Mouse (Mus musculus) testis, postnatal 14 days (tissue): ENCODE data around the gene Gbx1.

Experiments used
- DNase-seq: peaks from one replicate; pipeline ENCODE4 v3.0.0; 2021; ENCODE audit warnings: low spot score

The Gbx1 gene

DNA sequence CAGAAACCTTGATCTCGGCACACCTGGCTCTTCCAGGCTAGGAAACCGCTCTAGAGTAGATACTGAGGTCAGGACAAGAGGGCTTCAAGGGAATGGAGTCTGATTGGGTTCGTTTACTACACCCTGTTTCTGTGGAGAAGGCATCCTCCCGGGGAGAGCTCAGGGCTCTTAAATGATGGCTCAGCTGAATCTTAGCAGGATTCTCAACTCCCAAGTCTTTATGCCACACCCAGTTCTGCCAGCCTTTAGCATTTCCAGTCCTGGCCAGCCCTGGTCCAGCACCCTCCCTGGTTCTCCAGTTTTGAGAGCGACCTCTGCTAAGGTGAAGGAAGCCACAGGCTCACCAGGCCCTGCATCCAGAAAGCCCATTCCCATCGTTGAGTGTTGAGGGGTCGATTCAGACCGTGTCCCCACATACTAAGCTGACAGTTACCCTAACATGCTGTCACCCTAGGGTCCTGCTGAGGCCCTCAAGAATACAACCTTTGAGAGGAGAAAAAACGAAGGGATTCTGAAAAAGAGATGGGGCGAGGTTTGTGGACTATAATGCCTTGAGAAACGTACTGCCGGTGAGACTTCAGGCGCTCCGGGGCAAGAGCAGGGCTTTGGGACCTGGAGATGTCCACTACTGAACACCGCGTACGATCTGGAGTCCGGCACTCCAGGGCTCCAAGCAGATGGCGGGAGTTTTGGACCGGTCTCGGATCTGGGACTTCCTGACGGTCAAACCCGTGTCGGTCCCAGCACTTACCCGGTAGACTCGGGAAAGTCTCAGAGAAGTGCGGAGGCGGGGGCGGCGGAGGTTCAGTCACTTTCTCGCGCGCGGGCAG, 1.4 kb downstream of the Gbx1 start:
- DNase-seq: no peak

DNA sequence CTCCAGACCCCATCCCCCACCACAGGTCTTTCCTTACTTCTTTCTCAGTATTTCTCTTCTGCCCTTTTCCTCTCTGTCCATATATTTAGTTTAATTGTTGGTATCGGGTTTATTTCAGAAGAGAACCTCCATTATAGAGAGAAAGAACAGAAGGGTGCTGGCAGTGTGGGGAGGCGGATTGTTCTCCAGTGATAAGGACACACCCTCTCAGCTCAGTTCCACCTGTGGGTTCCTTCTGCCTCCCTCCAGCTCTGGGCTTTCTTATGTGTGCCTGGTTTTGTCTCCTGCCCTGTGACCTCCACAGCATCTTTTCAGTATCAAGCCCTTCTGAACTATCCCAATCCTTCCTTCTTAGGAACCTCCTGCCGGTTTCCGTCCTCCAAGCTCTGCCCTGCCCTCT, 2.5 kb downstream of the Gbx1 start:
- DNase-seq: no peak

DNA sequence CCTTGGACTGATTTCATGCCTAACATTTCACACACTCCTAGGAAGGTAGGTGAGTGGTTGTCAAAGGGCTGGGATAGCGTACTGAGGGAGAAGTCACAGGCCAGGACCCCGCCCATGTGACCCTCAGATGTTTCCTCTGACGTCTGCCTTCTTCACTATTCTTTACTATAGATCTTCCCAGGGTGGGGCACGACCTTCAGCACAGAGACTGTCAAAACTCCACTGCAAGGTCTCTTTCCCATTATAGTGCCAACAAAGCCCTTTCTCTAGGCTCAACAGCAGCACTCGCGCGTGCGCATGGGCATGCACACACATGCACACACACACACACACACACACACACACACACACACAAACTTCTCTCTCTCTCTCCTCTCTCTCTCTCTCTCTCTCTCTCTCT, 3.2 kb downstream of the Gbx1 start:
- no peak for DNase-seq

DNA sequence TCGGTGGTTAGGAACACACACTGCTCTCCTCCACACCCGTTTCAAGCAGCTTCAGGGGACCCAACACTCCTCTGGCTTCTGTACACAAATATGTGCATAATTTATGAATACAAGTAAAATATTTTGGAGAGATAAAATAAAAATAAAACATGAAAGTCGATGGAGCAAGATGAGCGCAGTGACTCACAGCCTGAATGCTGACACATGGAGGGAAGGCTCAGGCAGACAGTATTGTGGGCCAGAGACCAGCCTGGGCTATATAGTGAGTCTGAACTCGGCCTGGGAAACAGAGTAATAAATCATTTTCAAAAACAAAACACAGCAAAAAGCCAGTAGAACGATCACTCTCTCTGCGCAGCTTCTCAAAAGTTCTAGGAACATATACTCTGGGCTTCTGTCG, 5.6 kb downstream of the Gbx1 start:
- DNase-seq: no peak

DNA sequence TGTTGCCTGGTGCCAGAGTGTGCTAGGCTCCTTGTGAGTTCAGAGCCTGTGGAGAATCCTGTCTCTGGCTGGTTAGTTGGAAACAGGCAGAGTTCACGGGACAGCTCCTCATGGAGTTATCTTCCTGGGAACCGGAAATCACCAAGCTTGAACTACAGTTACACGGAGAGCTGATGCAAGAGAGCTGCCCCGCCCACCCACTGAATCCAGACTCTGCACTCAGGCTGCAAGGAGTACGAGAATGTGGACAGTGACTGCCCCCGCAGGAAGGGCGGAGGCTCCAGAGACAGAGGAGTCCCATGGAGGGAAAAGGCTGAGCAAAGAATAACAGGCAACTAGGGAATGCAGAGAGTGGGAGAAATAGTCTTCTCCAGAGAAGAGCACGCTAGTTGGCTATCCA, 14.7 kb downstream of the Gbx1 start:
- DNase-seq: peak; percentile 48

DNA sequence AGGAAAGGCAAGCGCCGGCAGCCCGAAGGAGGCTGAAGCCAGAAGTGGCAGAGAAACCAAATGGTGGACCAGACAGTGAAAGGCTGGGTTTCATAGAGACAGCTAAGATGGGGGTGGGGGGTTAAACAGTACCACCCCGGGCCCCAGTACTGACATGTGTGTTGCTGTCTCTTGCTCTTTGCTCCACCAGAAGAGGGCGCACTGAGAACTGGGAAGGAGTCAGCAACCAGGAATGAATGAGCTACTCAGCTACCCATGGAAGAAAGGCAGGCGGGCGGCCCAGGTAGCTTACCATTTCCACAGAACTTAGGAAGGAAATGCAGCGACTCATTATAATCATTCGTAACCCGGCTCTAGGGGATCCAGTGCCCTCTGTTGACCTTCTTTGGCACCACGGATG, 16.4 kb downstream of the Gbx1 start:
- DNase-seq: no peak

DNA sequence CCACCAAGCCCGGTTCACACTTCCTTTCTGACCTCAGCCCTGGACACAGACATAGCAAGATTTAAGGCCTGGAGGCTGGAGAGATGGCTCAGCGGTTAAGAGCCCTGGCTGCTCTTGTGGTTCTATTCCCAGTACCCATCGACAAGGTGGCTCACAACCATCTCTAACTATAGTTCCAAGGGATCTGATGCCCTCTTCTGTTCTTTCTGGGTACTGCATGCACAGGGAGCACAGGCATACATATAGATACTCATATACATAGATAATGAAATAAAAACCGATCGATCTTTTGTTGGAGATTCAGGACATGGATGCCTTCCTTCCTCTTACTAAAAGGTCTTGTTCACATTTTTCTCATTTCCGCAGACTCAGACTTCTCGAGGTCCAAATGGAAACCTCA, 18.6 kb downstream of the Gbx1 start:
- DNase-seq: no peak

DNA sequence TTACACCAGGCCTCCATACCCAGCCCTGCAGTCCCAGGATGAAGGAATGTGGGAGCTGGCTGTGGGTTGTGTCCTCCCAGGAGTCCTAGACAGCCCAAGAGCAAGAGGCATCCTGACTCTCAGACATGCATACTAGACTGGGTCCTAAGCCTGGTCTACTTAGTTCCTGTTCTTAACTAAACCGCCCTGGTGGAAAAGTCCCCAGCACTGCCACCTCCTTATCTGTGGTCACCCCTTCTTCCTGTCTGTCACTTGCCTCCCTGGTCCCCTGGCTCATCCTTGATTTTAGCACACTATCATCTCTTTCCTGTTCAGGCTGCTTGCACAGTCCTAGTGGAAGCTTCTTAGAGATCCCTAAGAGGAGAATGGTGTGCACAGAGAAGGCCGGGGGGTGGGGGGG, 21.5 kb downstream of the Gbx1 start:
- no peak for DNase-seq

DNA sequence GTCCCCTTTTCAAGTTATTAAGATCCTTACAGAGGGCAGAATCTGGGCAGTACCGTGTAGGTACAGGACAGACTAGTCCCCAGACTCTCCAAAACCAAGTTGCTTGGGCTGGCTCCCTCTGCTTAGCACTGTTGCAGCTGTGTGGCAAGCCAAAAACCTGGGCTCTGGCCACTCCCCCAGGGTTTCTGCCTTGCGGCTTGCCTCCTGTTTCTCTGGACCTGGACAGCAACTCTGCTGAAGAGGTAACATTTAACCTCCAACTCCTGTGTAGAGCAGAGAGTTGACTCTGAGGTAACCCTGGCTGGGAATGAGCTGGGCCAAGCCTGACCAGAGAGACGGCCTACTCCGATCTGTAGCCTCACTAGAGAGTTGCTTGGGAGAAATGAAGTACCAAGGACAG, 24.2 kb downstream of the Gbx1 start:
- DNase-seq: no peak

DNA sequence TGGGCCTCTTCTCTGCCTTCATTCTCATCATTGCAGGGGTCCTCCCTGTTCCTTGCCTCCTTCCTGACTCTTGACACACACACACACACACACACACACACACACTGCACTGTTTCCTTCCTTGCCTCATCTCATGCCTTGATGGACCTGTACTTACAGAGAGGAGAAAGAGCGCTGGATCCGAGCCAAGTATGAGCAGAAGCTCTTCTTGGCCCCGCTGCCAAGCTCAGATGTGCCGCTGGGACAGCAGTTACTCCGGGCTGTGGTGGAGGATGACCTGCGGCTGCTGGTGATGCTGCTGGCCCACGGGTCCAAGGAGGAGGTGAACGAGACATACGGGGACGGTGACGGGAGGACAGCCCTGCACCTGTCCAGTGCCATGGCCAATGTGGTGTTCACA, 26.2 kb downstream of the Gbx1 start:
- DNase-seq: no peak

DNA sequence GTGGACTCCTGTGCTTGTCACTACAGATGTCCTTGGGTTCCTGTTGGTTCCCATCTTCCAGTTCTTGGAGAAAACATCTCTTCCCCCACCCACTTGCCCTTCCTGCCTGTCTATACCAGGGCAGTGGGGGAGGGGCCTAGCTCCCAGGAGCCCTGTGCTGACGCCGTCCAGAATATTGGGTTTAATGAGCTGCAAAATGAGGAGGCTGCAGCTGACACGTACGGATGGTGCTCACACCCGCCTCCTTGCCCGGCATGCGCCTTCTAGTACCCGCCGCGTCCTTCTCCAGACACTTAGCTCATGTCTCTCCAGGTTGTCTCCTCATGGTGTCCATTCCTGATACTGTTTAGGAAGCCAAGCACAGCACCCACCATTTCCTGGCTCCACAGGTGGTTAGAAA, 27.9 kb downstream of the Gbx1 start:
- DNase-seq: no peak

DNA sequence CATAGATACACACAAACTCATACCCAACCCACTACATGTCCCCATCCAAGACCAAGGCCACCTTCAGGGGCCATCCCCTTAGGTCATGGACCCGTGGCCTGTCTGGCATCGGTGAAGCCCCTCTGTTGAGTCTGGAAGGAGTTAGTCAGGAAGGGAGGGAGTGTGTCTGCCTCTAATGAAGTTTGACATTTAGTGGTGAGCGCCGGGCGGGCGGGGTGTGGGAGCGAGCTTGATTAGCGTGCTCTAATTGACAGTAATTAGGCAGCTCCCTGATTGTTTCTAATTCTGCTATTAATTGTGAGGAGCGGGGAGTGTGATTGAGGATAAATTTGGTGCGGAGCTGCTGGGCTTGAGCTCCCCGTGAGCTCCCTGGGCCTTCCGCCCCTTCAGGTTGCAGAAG, 29.5 kb downstream of the Gbx1 start:
- no peak for DNase-seq

DNA sequence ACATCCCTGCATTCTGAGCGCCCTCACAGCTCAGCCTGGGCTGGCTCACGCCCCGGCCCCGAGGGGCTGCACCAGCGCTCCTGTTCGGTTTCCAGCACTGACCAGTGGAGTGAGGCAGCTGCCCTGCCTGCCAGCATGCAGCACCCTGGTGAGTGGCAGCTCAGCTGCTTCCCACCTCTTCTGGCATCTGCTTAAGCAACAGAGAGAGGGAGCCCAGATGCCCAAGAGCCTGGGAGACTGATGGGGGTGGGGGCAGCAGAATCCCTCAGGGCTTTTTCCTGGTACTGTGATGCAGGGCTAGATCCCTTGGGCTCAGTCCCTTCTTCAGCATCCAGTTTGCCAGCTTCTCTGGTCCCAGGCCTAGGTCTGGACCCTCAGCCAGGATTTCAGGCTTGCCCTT, 30.2 kb downstream of the Gbx1 start:
- DNase-seq: no peak

DNA sequence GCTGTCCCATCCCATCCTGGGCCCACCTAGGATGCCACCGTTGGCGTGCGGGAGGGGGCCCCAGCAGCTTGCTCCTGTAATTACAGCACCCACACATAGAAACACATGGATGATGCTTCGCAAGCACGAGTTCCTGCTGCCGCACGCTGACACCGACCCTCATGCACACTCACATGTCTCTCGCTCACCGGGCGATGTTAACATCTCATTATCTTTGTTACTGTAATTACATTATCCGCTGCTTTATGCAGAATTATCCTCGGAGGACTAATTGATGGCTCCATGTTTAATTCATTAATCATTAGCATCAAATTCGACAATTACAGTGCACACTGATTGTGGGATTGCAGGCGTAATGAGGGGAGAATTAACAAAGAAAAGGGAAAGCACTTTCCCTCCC, 32.0 kb downstream of the Gbx1 start:
- DNase-seq: no peak

DNA sequence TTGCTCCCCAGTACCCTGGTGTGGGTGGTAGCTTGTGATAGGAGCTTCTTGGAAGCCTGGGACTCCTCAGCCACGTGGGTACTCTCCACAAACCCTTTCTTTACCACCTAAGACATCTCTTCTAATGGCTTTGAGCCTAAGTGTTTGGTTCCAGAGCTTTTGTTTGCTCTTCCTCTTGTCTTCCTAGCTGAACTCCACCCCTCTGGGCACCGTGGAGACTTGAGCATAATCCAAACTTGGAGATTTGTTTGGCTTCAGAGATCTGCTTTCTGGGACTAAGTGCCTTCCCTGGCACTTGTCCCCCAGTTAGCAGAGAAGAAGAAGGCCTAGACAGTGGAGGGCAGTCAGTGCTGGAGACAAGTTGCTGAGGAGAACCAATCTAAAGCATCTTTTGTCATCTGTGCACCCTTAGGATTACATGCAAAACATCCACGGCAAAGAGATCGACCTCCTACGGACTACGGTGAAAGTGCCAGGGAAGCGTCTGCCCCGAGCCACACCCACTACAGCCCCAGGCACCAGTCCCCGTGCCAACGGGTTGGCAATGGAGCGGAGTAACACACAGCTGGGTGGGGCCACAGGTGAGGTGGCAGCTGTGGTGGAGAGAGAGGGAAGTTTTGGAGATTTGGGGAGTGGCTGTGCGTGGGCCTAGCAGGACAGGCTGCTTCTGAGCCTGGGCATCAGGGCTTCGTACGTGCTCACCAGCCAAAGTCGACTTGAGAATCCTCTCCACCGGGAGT, 34.3 kb downstream of the Gbx1 start:
- no peak for DNase-seq

DNA sequence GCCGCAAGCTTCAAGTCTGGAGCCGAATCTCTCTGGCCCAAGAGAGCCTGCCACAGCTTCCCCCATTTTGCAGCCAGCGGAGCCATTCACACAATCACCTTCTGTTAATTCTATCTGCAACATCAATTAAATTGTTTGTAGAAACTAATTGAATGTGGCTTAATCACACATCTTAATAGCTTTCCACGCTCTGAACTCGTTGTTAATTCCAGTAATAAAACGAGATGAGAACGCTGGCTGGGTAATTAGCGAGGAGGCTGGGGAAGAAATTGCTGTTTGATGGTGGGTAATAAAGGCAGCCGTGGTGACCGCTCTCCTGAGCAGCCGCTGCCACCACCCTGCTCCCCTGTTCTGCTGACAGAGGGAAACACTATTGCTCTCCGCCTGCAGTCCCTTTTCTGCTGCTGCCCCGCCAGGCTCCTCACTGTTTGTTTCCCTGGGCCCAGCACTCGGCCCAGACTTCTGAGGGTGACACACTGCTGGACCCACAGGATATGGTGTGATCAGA, 36.5 kb downstream of the Gbx1 start:
- DNase-seq: no peak

DNA sequence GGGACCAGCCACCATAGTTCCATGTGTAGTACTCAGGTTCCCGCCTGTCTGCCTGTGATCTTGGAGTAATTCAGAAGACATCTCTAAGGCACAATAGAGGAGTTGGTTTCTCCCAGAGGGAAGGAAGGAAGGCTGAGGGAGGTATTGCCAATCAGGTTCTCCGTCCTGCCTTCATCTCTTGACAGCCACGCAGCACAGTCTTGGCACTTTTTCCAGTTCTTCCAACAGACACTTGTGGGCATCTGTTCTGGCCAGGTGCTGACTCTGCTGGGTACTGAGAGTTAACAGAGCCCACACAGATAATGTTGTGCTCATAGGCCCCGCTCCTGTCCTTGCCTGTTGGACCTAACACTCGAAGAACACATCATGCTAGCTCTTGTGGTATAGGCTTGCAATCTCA, 40.3 kb downstream of the Gbx1 start:
- no peak for DNase-seq

DNA sequence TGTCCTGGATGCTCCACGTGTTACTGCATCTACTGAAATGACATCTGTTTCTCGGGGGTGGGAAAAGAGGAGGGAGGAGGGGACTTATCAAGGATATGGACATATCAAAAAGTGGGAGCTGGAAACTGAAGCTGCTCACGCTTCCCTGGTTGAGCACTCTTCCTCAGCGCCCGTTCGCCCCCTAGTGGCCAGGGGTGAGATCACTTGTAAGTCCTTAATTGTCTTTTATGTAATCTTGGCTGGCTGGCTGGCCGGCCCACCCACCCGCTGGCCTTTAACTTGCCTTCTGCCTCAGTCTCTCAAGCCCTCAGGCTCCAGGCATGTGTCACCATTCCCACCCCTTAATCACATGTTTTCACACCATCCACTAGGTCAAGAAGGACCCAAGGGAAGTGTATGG, 40.9 kb downstream of the Gbx1 start:
- peak; percentile 65 for DNase-seq

DNA sequence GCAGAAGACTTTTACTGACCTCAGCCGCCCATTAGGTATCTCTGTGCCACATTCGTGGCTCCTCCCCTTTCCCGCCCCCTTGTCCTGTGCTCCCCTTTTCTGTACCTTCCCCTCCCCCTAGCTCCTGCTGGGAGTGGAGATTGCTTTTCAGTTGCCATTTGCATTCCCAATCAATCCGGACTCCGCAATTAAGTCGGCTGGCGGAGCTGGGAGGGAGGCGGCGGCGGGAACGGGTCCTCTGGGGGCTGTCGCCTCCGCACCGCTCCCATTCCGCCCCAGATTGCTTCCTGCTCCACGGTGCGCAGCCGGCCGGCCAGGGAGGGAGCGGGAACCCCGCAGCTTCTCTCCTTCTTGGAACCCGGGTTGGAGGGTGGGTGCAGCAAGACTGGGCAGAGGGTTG, 42.0 kb downstream of the Gbx1 start:
- DNase-seq: no peak

DNA sequence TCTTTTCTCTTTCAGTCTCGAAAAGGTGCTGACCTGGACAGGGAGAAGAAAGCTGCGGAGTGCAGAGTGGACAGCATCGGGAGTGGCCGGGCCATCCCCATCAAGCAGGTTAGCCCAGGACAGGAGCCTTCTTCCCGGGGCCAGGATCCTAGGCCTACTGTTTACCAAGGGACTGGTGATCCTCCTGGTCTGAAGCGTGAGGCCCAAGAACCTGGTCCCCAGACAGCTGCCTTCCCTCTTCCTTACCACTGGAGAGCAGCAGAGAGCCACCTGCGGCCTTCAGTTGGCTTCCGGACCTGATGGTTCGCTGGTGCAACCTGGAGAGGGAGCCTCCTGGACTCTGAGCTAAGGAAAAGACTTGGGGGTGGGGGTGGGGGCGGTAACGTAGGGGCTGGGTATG, 43.7 kb downstream of the Gbx1 start:
- no peak for DNase-seq

DNA sequence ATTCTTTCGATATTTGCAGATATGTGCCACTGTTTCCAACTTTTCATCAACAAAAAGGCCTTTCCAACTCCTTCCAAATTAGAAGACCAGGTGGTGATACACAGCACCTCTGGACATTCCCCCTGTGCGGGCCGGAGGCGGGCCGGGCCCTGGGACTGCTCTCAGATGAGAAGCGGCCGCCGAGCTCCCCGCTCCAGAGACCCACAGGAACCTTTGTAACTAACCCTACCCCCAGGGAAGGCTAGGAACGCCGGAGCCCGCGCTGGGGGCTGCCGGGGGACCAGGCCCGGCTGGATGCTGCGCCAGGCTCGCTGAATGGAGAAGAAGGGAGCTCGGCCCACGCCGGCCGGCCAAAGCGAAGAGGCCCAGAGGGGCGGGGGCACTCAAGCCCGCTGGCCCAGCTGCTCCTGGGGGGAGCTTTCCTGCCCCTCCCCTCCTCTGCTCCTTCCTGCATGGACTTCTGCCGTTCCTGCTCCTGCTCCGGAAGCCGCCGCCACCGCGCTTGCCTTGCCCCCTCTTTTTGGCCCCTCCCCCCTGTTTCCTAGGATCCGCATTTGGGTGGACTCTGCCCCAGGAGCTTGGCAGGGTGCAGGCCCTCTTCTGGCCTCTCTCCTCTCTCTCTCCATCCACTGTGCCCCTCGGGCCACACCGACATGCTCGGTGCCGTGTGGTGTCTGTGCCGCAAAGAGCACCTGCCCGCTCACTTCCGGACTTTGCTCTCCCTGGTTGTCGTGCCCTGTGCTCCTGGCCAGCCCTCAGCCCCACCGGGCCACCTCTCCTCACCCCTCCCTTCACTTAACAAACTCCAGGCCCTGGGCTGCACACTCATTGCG, 44.5 kb downstream of the Gbx1 start:
- no peak for DNase-seq

DNA sequence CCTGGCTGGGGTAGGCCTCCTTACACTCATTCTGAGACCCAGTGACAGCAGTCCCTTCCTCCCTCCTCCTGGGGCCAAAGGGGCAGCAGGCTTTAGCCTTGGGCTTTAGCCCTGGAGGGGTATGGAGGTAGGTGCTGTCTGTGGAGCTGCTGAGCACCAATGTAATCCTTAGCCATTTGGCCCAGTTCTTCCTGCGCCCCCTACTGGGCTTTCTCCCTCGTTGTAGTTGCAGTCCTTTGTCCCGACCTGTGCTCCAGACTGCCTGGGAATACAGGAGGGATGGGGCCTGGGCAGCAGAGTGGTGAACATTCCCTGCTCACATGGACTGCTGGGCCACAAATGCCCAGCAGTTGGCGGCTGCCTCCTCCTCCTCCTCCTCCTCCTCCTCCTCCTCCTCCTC, 45.4 kb downstream of the Gbx1 start:
- peak; percentile 59 for DNase-seq

DNA sequence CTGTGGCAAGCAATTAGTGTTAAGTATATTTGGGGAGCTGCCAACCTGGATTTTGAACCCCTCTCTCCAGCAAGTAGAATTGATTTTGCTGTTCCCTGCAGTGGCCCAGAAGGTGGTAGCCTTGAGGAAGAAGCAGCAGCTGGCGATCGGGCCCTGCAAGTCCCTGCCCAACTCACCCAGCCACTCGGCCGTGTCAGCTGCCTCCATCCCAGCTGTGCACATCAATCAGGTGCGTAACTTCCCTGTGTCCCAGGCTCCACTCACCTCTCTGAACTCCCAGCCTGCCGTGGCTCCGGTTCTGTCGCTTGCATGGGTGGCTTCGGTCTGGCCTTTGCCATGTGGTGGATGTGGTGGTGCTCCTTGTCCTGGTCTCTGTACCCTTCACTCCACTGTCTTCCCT, 49.1 kb downstream of the Gbx1 start:
- DNase-seq: no peak
